Mouse (Mus musculus): Measurements from ENCODE around the gene Glrb.

- TF ChIP-seq CTCF (IDR thresholded peaks at IDR 0.05; ENCODE audit: borderline replicate concordance, extremely low read depth, insufficient read depth, insufficient read length) = no peak
- TF ChIP-seq POLR2A (IDR thresholded peaks at IDR 0.05; ENCODE audit: borderline replicate concordance, extremely low read depth, insufficient read depth, insufficient read length, poor library complexity, severe bottlenecking) = no peak
These were observed 108.1 kb downstream of the Glrb start for GRCm38 (mm10) chr3:80805327-80805726.
